Mouse (Mus musculus): ENCODE results near the gene Gsta2. TPM values are rescaled to one million over a fixed set of nuclear protein-coding genes. Genes with fewer than 3 reads are reported as not detected.

The Gsta2 gene
- 0.71 TPM in 1 of 2 replicates, not detected in the other for polyA plus RNA-seq (2012; rRNA removed)

- TF ChIP-seq CTCF (IDR thresholded peaks at IDR 0.05; ENCODE audit: extremely low read depth, insufficient read length, insufficient replicate concordance, low read depth, low read length) = no peak
- TF ChIP-seq POLR2A (IDR thresholded peaks at IDR 0.05; ENCODE audit: low read depth, low read length) = no peak
- WGBS = 89% methylated on average over 8 of the region's 8 CpGs
- Histone ChIP-seq H3K27ac (ENCODE audit: insufficient read depth, low read depth, low read length) (no peak within 1 kb of the TSS), H3K36me3 (ENCODE audit: control insufficient read depth, insufficient read depth, low read length) (no peaks in the 10 kb centered on the region), H3K4me3 (ENCODE audit: low read depth, low read length) (no peak within 1 kb of the TSS), H3K4me1 (ENCODE audit: control insufficient read depth, insufficient read depth, insufficient read length, low read length) (peaks cover 5% of the 10 kb centered on the region; the same call in 1 of the 2 replicates), H3K27me3 (ENCODE audit: control insufficient read depth, insufficient read depth, low read length) (no peaks in the 10 kb centered on the region)
These were observed at the start of gene Gsta2 for GRCm38 (mm10) chr9:78355611-78356010. Gene Gsta2, minus strand, starts transcription at chr9:78355788.

- Histone ChIP-seq H3K36me3 (ENCODE audit: control insufficient read depth, insufficient read depth, low read length) (no peaks in the 10 kb centered on the region), H3K27me3 (ENCODE audit: control insufficient read depth, insufficient read depth, low read length) (peaks cover 5% of the 10 kb centered on the region; the same call in 1 of the 2 replicates), H3K4me3 (ENCODE audit: low read depth, low read length) (no peak overlapping the region), H3K27ac (ENCODE audit: insufficient read depth, low read depth, low read length) (no peak overlapping the region), H3K4me1 (ENCODE audit: control insufficient read depth, insufficient read depth, insufficient read length, low read length) (peaks cover 3% of the 10 kb centered on the region; the same call in 1 of the 2 replicates)
- WGBS = 63% methylated on average over 7 of the region's 7 CpGs
- no peak for TF ChIP-seq CTCF (IDR thresholded peaks at IDR 0.05; ENCODE audit: extremely low read depth, insufficient read length, insufficient replicate concordance, low read depth, low read length)
- no peak for TF ChIP-seq POLR2A (IDR thresholded peaks at IDR 0.05; ENCODE audit: low read depth, low read length)
These were observed 46.0 kb upstream of the Gsta2 start for GRCm38 (mm10) chr9:78401596-78401995.

GRCm38 (mm10) chr9:78400570-78400969 lies 45.0 kb upstream of the Gsta2 start:
- Histone ChIP-seq H3K36me3 (ENCODE audit: control insufficient read depth, insufficient read depth, low read length) (no peaks in the 10 kb centered on the region), H3K27ac (ENCODE audit: insufficient read depth, low read depth, low read length) (no peak overlapping the region), H3K4me3 (ENCODE audit: low read depth, low read length) (no peak overlapping the region), H3K4me1 (ENCODE audit: control insufficient read depth, insufficient read depth, insufficient read length, low read length) (peaks cover 10% of the 10 kb centered on the region), H3K27me3 (ENCODE audit: control insufficient read depth, insufficient read depth, low read length) (peaks cover 15% of the 10 kb centered on the region)
- TF ChIP-seq CTCF (IDR thresholded peaks at IDR 0.05; ENCODE audit: extremely low read depth, insufficient read length, insufficient replicate concordance, low read depth, low read length) (no peak), POLR2A (IDR thresholded peaks at IDR 0.05; ENCODE audit: low read depth, low read length) (no peak)
- WGBS = 27% methylated on average over 5 of the region's 5 CpGs

GRCm38 (mm10) chr9:78396517-78396916 lies 40.9 kb upstream of the Gsta2 start:
- peaks cover 10% of the 10 kb centered on the region for H3K4me1 ChIP-seq (ENCODE audit: control insufficient read depth, insufficient read depth, insufficient read length, low read length)
- peaks cover 32% of the 10 kb centered on the region for H3K27me3 ChIP-seq (ENCODE audit: control insufficient read depth, insufficient read depth, low read length)
- H3K4me3 ChIP-seq (ENCODE audit: low read depth, low read length) = no peak overlapping the region
- WGBS = 55% methylated on average over 9 of the region's 9 CpGs
- no peaks in the 10 kb centered on the region for H3K36me3 ChIP-seq (ENCODE audit: control insufficient read depth, insufficient read depth, low read length)
- TF ChIP-seq CTCF (IDR thresholded peaks at IDR 0.05; ENCODE audit: extremely low read depth, insufficient read length, insufficient replicate concordance, low read depth, low read length) (no peak), POLR2A (IDR thresholded peaks at IDR 0.05; ENCODE audit: low read depth, low read length) (no peak)
- H3K27ac ChIP-seq (ENCODE audit: insufficient read depth, low read depth, low read length) = no peak overlapping the region

GRCm38 (mm10) chr9:78395630-78396351 lies 40.2 kb upstream of the Gsta2 start, which contains the start of gene Ddx43:
Gene Ddx43, plus strand, starts transcription at chr9:78395777.
- WGBS = 2% methylated on average over 90 of the region's 93 CpGs
- H3K4me3 ChIP-seq (ENCODE audit: low read depth, low read length) = peak within 1 kb of the TSS; percentile 59
- peaks cover 32% of the 10 kb centered on the region for H3K27me3 ChIP-seq (ENCODE audit: control insufficient read depth, insufficient read depth, low read length)
- H3K27ac ChIP-seq (ENCODE audit: insufficient read depth, low read depth, low read length) = no peak within 1 kb of the TSS
- TF ChIP-seq CTCF (IDR thresholded peaks at IDR 0.05; ENCODE audit: extremely low read depth, insufficient read length, insufficient replicate concordance, low read depth, low read length) = no peak
- TF ChIP-seq POLR2A (IDR thresholded peaks at IDR 0.05; ENCODE audit: low read depth, low read length) = no peak
- H3K36me3 ChIP-seq (ENCODE audit: control insufficient read depth, insufficient read depth, low read length) = no peaks in the 10 kb centered on the region
- H3K4me1 ChIP-seq (ENCODE audit: control insufficient read depth, insufficient read depth, insufficient read length, low read length) = peaks cover 8% of the 10 kb centered on the region

- H3K36me3 ChIP-seq (ENCODE audit: control insufficient read depth, insufficient read depth, low read length) = no peaks in the 10 kb centered on the region
- H3K27me3 ChIP-seq (ENCODE audit: control insufficient read depth, insufficient read depth, low read length) = peaks cover 32% of the 10 kb centered on the region
- H3K4me3 ChIP-seq (ENCODE audit: low read depth, low read length) = peak overlapping the region; percentile 59
- H3K27ac ChIP-seq (ENCODE audit: insufficient read depth, low read depth, low read length) = no peak overlapping the region
- WGBS = 31% methylated on average over 11 of the region's 11 CpGs
- TF ChIP-seq POLR2A (IDR thresholded peaks at IDR 0.05; ENCODE audit: low read depth, low read length) = no peak
- TF ChIP-seq CTCF (IDR thresholded peaks at IDR 0.05; ENCODE audit: extremely low read depth, insufficient read length, insufficient replicate concordance, low read depth, low read length) = no peak
- H3K4me1 ChIP-seq (ENCODE audit: control insufficient read depth, insufficient read depth, insufficient read length, low read length) = peaks cover 8% of the 10 kb centered on the region
These were observed 39.6 kb upstream of the Gsta2 start for GRCm38 (mm10) chr9:78395244-78395629.

- peaks cover 32% of the 10 kb centered on the region for H3K27me3 ChIP-seq (ENCODE audit: control insufficient read depth, insufficient read depth, low read length)
- WGBS = 68% methylated on average over 7 of the region's 7 CpGs
These were observed 39.0 kb upstream of the Gsta2 start for GRCm38 (mm10) chr9:78394602-78395001.

More at GRCm38 (mm10) chr9:78394602-78395001, 39.0 kb upstream of the Gsta2 start:
- no peak overlapping the region for H3K4me3 ChIP-seq (ENCODE audit: low read depth, low read length)
- no peaks in the 10 kb centered on the region for H3K36me3 ChIP-seq (ENCODE audit: control insufficient read depth, insufficient read depth, low read length)
- TF ChIP-seq POLR2A (IDR thresholded peaks at IDR 0.05; ENCODE audit: low read depth, low read length) = no peak
- TF ChIP-seq CTCF (IDR thresholded peaks at IDR 0.05; ENCODE audit: extremely low read depth, insufficient read length, insufficient replicate concordance, low read depth, low read length) = no peak
- H3K4me1 ChIP-seq (ENCODE audit: control insufficient read depth, insufficient read depth, insufficient read length, low read length) = peaks cover 10% of the 10 kb centered on the region
- H3K27ac ChIP-seq (ENCODE audit: insufficient read depth, low read depth, low read length) = no peak overlapping the region

Data from small intestine, adult 2 months (tissue).